Mouse (Mus musculus): ENCODE results near the gene Glg1. TPM values are rescaled to one million over a fixed set of nuclear protein-coding genes. Genes with fewer than 3 reads are reported as not detected.
A peak's percentile ranks its signal among the peaks of the same experiment; 100 is the strongest.
"Not testable (repeated sequence)": the region's sequence is repeated elsewhere in the genome, so short reads cannot be mapped to it uniquely, and the experiment has no call there.

Gene Glg1
- 100 to 1,000 TPM; 129 TPM for total RNA-seq (2021)
- long read RNA-seq, experiment 1, full-length matches to known transcripts: 19 of 47 reads
- long read RNA-seq, experiment 1, partial matches to known transcripts: 3 of 47 reads
- long read RNA-seq, experiment 1, other reads (novel, unspliced or antisense): 25 of 47 reads
- long read RNA-seq, experiment 2, full-length matches to known transcripts: 14 of 50 reads
- long read RNA-seq, experiment 2, partial matches to known transcripts: 3 of 50 reads
- long read RNA-seq, experiment 2, other reads (novel, unspliced or antisense): 33 of 50 reads

DNA sequence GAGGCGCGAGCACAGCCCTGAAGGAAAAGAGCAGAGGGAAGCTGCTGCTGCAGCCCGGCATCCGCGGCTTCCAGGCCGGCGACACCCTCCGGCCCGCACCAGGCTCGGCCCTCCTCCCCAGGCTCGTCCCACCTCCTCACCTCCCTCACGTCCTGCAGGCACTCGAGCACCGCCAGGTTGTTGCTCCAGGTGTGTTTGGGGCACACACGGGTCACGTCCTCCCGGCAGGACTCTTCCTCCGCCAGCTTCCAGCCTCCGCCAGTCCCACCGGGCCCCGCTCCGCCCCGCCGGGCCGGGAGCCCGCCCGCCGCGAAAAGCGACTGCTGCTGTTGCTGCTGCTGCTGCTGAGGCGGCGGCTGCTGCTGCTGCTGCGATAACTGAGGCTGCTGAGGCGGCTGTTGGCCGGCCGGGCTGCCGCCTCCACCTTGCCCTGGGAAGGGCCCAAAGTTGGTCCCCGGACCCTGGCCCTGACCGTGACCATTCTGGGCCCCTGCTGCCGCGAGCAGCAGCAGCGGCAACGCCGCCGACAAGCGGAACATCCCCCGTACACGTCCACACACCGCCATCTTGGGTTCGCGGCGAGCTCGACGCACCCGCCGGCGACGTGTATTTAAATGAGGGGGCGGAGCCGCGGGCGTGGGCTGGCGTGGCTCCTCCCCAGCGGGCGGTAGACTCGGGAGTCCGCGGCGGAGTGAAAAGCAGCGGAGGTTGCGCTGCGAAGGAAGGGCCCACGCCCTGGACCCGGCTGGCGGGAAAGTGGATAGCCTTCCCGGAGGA is at the start of gene Glg1:
Glg1 (minus strand) TSS at position 586 of the 777 bp plus-strand sequence.
- peak; percentile 93 for DNase-seq (ENCODE audit: low spot score in 2 of 2)

DNA sequence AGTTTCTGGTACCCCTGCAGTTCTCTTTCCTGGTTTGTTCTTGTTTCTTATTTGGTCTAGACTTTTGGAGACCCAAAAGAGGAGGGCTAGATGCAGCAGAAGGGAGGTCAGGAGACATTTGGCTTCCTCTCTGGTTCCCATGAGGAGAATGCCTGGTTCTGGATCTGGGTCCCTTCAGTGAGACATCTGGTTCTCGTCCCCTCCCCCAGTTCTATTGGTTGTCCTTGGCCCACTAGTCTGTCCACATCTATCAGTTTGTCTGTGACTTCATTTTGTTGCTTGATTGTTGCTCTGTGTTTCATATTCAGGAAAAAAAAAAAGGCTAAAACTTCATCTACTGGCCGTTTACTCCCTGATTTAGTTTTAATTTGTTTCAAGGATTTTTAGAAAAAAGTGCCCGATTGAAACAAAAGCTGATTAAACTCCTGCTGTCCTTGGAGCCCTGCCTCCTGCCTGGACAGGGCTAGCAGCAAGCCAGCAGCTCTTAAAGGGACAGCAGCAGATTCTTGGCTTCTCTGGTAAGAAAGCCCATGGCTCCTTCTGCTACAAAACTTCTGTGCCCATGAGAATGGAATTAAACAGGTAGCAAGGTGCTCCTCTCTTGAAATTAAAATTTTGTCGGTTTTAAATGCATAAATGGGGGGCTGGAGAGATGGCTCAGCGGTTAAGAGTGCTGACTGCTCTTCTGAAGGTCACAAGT is 46.2 kb upstream of the Glg1 start:
- DNase-seq (ENCODE audit: low spot score in 2 of 2): no peak

DNA sequence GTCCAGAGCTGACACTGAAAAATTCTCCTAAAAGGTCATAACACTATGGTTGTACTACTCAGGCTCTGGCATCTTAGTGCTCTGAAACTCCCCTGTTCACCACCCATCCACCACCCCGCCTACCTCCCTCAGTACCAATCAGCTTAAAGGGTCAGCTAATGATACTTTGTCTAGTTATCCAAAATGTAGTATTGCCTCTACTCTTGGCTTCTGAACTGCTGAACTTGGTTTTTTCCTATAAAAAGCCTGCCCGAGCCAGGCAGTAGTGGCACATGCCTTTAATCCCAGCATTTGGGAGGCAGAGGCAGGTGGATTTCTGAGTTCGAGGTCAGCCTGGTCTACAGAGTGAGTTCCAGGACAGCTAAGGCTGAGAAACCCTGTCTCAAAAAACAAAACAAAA is 45.3 kb upstream of the Glg1 start:
- DNase-seq (ENCODE audit: low spot score in 2 of 2): no peak

DNA sequence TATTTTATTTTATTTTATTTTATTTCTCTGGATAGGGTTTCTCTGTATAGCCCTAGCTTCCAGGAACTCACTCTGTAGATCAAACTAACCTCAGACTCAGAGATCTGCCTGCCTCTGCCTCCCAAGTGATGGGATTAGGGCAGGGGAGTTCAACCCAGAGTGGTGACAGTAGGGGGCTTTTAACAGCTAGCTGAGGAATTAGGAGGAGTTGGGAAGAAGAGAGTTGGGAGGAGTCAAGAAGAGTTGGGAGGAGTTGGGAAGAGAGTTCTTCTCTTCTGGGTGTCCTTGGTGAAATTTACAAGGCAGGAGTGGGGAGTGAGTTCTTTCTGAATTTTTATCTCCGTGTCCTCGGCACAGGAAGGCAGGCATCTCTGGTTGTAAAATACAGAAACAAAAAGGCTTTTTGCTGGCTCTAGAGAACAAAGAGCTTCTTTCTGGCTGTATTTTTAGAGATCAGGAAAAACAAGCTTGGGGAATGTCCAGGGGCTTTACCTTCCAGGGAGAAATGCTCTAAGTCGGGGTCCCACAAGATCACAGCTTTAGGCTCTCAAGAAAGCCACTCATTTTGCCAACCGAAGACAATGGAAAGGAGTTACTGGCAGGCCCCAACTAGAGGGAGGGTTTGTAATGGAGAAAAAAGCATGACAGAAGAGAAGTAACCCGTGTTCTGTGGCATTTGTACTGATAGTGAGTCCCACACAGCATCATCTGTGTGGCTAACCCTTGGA is 44.2 kb upstream of the Glg1 start:
- DNase-seq (ENCODE audit: low spot score in 2 of 2): not testable (repeated sequence)

DNA sequence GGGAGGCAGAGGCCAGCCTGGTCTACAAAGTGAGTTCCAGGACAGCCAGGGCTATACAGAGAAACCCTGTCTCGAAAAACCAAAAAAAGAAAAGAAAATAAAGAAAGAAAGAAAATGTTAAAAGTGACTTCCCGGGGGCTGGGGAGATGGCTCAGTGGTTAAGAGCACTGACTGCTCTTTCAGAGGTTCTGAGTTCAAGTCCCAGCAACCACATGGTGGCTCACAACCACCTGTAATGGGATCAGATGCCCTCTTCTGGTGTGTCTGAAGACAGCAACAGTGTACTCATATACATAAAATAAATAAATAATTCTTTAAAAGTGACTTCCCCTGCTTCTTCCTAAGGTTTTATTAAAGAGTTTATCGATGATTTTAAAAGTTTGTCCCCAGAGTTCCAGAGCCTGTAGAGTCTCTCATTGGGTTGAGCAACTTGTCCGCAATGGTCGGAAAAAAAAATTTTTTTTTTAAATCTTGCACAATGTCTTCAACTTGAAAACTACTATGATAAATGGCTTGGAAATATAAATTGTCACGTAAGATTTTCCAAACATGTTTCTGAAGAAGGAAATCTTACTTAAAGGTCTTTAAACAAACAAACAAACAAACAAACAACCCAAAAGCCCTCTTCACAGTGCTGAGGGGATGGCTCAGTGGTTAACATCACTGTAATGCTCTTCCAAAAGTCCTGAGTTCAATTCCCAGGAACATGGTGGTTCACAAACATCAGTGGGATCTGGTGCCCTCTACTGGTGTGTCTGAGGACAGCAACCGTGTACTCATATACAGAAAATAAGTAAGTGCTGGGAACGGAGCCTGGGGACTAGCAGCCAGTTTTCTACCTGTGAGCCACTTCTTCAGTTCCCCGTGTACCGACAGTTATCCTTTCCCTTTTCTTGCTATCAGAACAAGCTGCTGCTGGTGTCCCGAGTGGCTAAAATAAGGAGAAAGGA is 41.9 kb upstream of the Glg1 start:
- no peak for DNase-seq (ENCODE audit: low spot score in 2 of 2)

DNA sequence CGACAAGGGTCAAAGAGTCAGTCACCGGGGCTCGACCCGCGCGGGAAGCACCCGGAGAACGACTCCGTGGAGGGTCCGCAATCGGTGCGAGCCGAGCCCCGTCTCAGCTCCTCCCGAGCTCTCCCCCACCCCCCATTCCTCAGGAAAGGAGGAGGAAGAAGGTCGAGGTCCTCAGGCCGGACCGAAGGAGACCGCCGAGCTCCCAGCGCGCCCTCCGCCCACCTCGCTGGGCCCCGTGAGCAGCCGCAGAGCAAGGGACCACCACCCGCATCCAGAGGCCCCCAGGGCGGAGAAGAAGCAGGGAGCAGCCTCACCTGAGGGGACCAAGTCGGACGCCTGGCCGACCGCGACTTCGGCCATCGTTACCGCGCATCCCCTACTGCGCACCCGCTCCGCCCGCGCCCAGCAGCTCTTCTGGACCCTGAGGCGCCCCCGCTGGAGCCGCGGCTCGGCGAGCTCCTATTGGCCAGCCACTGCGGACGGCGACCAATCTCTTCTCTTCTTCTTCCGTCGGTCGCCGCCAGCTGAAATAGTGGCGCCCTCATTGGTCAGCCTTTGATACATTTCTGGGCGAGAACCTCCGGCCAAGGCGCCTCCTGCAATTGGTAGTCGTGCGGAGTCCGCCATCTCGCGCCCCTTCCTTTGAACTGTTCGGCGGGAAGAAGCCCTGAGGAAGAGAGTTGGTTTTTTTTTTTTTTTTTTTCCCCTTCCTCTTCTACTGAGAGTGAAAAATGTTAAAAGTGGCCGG is 41.0 kb upstream of the Glg1 start, which contains the start of gene Rfwd3:
Rfwd3 (minus strand) TSS at position 402 of the 748 bp plus-strand sequence.
- peak; percentile 96 to 98 for DNase-seq (ENCODE audit: low spot score in 2 of 2)

DNA sequence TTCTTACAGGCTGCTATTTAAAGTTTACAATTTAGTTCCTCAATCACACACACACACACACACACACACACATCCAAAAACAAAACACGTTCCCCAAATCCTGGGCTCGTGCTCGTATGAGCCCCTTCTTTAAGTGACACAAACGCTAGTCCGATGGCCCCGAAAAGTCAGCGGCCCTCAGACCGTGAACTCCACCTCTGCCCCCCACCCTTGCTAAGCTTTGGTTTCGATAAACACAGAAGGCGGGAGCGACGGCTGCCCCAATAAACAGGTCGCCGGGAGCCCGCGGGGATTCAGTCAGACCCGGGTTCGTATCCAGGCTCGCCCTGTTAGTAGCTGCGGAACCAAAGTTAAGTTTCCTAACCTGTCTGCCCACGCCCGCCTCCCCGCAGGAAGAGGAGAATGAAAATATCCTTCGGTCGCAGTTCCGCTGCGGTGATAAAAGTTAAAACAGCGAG is 40.4 kb upstream of the Glg1 start:
- peak; percentile 21 to 24 for DNase-seq (ENCODE audit: low spot score in 2 of 2)

DNA sequence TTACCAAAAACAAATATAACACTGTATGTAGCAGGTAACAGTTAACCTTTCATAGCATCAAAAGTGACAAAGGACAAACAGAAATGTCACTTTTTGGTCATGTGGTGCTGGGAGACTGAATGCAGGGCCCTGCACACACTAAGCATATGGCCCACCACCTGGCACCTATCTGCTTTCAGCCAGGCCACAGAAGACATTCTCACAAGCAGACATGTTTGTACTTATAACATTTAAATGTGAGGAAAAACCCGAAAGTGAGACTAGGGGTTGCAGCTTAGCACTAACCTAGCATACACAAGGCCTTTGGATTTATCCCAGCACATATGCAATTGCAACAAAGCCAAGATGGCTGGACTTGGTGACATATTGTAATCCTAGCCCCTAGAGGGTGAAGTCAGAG is 39.0 kb upstream of the Glg1 start:
- DNase-seq (ENCODE audit: low spot score in 2 of 2): no peak

DNA sequence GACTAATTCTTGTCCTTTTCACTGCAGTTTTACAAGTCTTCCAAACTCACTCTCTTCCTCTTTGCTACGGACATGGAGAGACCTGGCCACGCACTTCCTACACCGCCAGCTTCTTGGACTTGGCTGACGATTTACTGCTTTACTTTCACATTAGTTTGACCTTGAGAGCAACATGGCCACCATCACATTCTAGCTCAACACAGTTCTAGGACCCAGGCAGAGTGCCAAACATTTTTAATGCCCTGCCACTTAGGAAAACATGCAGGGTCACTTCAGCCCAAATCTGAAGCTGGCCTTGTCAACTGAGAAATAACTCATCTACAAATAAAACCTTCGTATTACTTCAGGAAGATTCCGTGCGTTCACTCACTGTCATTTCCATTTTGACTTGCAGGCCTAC is 32.7 kb upstream of the Glg1 start:
- DNase-seq (ENCODE audit: low spot score in 2 of 2): no peak

DNA sequence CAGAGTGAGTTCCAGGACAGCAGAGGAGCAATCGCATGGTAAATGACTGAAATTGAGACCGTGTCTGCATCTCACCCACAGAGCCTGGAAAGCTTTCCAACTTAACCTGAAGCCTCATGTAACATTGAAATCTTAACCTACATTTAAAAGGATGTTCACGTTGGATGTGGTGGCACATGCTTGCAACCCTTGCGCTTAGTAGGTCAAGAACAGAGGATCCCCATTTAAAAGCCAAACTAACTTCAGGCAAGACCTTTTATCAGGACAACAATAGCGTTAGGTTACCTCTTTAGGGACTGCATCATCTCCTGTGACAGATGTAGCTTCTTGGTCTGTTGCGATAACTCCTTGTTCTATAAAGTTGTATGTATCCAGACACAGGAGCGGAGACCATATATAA is 31.6 kb upstream of the Glg1 start:
- DNase-seq (ENCODE audit: low spot score in 2 of 2): no peak

DNA sequence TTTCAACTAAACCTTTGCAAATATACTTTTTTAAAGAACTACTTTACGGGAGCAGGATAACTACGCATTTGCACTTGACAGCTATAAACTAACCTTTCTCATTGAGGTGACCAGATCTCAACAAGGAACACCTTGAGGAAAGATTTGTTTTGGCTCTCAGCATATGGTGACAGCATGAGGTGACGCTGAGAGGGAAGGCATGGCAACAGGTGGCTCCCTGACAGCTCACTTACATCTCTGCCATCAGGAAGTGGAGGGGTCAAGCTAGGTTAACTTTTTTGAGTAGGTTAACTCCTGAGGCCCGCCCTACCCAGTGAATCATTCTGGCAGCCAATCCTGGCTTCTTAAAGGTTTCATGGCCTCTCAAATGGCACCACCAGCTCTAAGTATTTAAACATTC is 26.6 kb upstream of the Glg1 start:
- no peak for DNase-seq (ENCODE audit: low spot score in 2 of 2)

DNA sequence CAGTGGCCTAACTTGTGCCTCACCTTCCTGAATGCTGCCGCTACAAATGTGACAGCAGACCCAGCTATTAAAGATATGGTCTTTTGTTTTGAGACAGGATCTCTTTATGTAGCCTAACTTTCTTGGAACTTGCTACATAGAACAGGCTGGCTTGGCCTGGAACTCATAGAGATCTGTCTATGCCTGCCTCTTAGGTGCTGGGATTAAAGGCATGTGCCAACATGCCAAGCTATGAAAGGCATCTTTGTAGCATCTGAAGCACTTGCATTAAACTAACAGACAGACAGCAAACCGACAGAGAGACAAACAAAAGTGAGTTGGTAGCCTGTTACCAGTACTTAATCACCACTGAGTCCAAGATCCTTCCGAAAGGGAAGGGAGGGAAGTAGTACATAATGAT is 23.1 kb upstream of the Glg1 start:
- DNase-seq (ENCODE audit: low spot score in 2 of 2): no peak

DNA sequence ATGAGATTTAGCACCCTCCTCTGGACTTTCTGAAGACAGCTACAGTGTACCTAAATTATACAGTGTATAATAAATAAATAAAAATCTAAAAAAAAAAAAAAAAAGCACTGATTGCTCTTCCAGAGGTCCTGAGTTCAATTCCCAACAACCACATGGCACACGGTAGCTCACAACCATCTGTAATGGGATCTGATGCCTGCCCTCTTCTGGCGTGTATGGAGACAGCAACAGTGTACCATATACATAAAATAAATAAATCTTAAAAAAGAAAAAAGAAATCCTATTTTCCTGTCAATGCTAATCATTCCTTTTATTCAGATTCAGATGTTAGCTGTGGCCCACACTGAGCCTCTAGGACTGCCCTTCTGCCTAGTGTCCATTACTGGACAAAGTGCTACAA is 9.3 kb upstream of the Glg1 start:
- no peak for DNase-seq (ENCODE audit: low spot score in 2 of 2)

DNA sequence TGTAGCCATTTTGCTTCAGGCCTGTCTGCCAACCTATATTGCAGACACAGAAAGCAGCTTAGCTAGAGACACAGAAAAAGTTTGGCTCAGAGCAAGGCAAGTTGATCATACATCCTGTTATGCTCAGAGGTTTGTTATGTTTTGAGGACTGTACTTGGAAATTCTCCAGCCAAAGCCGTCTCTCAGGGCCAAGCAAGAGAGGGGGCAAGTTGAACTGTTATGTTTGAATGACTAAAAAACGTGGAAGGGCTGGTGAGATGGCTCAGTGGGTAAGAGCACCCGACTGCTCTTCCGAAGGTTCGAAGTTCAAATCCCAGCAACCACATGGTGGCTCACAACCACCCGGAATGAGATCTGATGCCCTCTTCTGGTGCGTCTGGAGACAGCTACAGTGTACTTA is 7.1 kb upstream of the Glg1 start:
- not testable (repeated sequence) for DNase-seq (ENCODE audit: low spot score in 2 of 2)

DNA sequence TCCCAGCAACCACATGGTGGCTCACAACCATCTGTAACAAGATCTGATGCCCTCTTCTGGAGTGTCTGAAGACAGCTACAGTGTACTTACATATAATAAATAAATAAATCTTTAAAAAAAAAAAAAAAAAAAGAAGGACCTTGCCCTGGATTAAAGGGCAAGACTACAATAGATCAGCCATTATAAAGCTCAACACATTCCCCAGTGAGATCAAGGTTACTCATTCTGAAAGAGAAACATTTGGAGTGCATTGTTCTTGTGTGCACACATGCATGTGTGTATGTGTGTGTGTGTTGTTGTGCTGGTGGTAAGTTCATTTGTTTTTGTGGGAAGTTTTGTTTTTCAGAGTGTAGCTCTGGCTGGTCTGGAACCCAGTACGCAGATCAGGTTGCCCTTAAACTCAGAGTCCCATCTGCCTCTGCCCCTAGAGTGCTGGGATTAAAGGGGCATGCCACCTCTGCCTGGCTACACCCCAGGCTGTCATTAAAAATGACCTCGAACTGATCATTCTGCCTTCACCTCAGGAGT is 5.7 kb upstream of the Glg1 start:
- DNase-seq (ENCODE audit: low spot score in 2 of 2): no peak

DNA sequence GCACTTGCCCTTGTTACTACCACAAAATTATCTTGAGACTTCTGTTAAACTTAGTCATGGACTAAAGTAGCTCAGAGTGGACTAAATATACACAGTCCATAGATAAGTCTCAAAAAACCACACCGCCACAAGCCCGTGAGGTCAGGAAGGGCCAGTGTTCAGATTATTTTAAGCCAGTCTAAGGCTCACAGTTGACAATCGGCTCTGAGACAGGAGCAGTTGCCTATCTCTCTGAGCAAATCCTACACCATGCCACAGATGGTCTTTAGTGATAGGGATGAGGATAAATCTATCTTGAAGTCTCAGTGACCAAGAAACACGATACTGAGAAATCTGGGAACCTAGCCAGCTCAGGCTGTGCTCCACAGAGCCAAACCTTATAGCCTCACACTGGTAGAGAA is 3.0 kb upstream of the Glg1 start:
- DNase-seq (ENCODE audit: low spot score in 2 of 2): no peak

DNA sequence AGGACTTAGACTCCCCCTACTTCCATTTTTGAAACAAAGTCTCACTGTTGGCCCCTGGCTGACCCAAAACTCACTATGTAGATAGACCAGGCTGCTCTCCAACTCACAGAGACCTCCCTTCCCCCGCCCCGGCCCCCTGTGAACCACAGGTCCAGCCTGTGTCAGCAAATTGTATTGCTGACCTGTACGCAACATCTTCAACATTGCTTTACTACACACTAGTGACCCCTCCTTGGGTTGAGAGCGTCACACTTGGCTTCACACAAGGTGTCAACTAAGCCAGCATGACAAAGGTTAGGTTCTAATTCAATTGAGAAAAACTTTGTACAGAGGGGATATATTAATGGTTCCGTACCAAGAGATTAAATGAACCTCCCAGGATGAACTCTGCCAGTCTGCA is 1.2 kb upstream of the Glg1 start:
- DNase-seq (ENCODE audit: low spot score in 2 of 2): no peak

DNA sequence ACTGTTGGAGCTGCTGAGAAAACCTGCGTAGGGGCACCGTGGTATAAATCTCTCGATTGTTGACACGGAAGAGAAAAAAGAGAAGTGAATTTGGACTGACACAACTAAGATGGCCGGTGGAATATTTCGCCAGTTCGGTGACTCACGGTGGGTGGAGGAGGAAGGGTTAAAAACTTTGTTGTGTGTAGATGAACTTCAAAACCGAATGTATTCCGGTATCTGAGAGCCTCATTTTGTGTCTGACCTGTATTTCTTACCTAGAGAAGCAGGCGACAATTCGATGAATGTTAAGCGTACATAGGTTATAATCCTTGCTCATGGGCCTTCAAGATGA is 359 bp upstream of the Glg1 start:
- DNase-seq (ENCODE audit: low spot score in 2 of 2): no peak

DNA sequence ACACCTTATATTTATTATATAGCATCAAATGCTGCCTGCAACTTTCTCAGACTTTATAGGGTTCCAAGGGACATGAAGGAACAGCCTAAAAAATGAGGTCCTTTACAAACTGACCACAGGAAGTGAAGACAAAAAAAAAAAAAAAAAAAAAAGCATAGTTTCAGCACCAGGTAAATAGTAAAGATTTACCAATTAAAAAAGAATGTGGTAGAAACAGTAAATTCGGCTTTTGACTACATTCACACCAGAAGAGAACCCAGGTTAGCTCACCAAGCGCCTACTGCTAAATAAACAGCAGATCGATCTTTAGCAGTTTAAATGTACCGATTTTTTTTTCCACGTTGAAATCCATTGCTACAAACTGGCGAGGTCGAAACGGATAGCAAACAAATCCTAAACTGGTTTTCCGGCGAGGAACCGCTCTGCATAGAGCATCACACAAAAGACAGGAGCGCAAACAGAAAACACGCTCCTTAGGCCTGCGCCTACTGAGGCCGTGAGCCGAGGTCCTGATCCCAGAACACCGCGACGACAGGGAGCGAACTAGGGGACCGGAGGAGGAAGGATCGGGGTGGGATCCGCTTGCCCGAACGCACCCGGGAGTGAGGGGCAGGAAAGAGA is 896 bp downstream of the Glg1 start:
- DNase-seq (ENCODE audit: low spot score in 2 of 2): peak in 1 of 2 experiments; percentile 25

Measured in layer of hippocampus, postnatal 14 days (tissue).